Mouse (Mus musculus): ENCODE data around the gene Cox6a1.

- TF ChIP-seq CTCF (IDR thresholded peaks at IDR 0.05; ENCODE audit: low read depth, low read length) (no peak), GATA1 (IDR thresholded peaks at IDR 0.05; ENCODE audit: borderline replicate concordance, low read length) (no peak)
Observed at GRCm38 (mm10) chr5:115364782-115365181, 16.0 kb upstream of the Cox6a1 start.
